Mouse (Mus musculus) midbrain, embryonic 13.5 days (tissue): ENCODE results near the gene Scube3. TPM values are rescaled to one million over a fixed set of nuclear protein-coding genes. Genes with fewer than 3 reads are reported as not detected.
A peak's percentile ranks its signal among the peaks of the same experiment; 100 is the strongest.

Source experiments
- ATAC-seq: fragments of 200-750 bp; cut with Nextera tagmentation; 2 replicates; pipeline ENCODE4 v1.8.0; 2017; ENCODE audit warnings: mild to moderate bottlenecking, moderate TSS enrichment, moderate library complexity
- H3K27ac ChIP-seq: fragments of 300-500 bp; sonication (generic); 2 replicates; pipeline ENCODE4 v1.5.1; 2015; ENCODE audit warnings: inconsistent platforms, mild to moderate bottlenecking, moderate library complexity
- H3K27me3 ChIP-seq: fragments of 300-500 bp; sonication (generic); 2 replicates; pipeline ENCODE4 v1.6.1; 2015; ENCODE audit warnings: mild to moderate bottlenecking, inconsistent platforms
- H3K36me3 ChIP-seq: fragments of 300-500 bp; sonication (generic); 2 replicates; pipeline ENCODE4 v1.6.1; 2015; ENCODE audit warnings: mild to moderate bottlenecking, inconsistent platforms
- H3K4me1 ChIP-seq: fragments of 300-500 bp; sonication (generic); replicated peaks from 2 replicates; pipeline ENCODE4 v1.6.1; 2015; ENCODE audit warnings: inconsistent platforms
- H3K4me2 ChIP-seq: fragments of 300-500 bp; sonication (generic); replicated peaks from 2 replicates; pipeline ENCODE4 v1.6.1; 2015; ENCODE audit warnings: moderate library complexity, mild to moderate bottlenecking, inconsistent platforms
- H3K4me3 ChIP-seq: fragments of 300-500 bp; sonication (generic); replicated peaks from 2 replicates; pipeline ENCODE4 v1.5.1; 2015; ENCODE audit warnings: mild to moderate bottlenecking, inconsistent platforms
- H3K9ac ChIP-seq: fragments of 300-500 bp; sonication (generic); replicated peaks from 2 replicates; pipeline ENCODE4 v1.6.1; 2015; ENCODE audit warnings: mild to moderate bottlenecking, inconsistent platforms
- H3K9me3 ChIP-seq: fragments of 300-500 bp; sonication (generic); 2 replicates; pipeline ENCODE4 v1.6.1; 2016; ENCODE audit warnings: mild to moderate bottlenecking, inconsistent platforms
- WGBS: fragments of 180-500 bp; shearing (Covaris S2); methylation state at CpG from one replicate; pipeline ENCODE4 v1.1.7; 2015; 5-methylcytosine and 5-hydroxymethylcytosine counted together
- polyA plus RNA-seq: library from polyadenylated mRNA; unstranded; fragments of >200 nt; fragmentation: Nextera tagmentation; extraction: Ambion mirVana; gene quantifications from 2 replicates; pipeline ENCODE4 v1.2.1, GENCODE M21; 2015

The Scube3 gene
- polyA plus RNA-seq, 1 experiment from 2014 or later = 6.1 TPM

GRCm38 (mm10) chr17:28154970-28155369, 13.0 kb downstream of the Scube3 start:
- no peak overlapping the region for H3K9ac ChIP-seq
- H3K27ac ChIP-seq = no peak overlapping the region
- no peak overlapping the region for H3K4me2 ChIP-seq
- no peak for ATAC-seq
- no peaks in the 10 kb centered on the region for H3K9me3 ChIP-seq
- peaks cover 17% of the 10 kb centered on the region for H3K4me1 ChIP-seq
- no peak overlapping the region for H3K4me3 ChIP-seq
- H3K27me3 ChIP-seq = no peaks in the 10 kb centered on the region
- peaks cover 58% of the 10 kb centered on the region for H3K36me3 ChIP-seq
- 87% methylated on average over 8 of the region's 8 CpGs for WGBS

GRCm38 (mm10) chr17:28160361-28160760, 18.4 kb downstream of the Scube3 start:
- Histone ChIP-seq H3K4me3 (no peak overlapping the region), H3K9me3 (no peaks in the 10 kb centered on the region), H3K27ac (no peak overlapping the region), H3K9ac (no peak overlapping the region; the same call in 1 of the 2 replicates), H3K4me2 (no peak overlapping the region), H3K36me3 (peaks cover 72% of the 10 kb centered on the region), H3K27me3 (no peaks in the 10 kb centered on the region), H3K4me1 (peaks cover 27% of the 10 kb centered on the region)
- ATAC-seq = no peak
- 39% methylated on average over 10 of the region's 10 CpGs for WGBS

DNA sequence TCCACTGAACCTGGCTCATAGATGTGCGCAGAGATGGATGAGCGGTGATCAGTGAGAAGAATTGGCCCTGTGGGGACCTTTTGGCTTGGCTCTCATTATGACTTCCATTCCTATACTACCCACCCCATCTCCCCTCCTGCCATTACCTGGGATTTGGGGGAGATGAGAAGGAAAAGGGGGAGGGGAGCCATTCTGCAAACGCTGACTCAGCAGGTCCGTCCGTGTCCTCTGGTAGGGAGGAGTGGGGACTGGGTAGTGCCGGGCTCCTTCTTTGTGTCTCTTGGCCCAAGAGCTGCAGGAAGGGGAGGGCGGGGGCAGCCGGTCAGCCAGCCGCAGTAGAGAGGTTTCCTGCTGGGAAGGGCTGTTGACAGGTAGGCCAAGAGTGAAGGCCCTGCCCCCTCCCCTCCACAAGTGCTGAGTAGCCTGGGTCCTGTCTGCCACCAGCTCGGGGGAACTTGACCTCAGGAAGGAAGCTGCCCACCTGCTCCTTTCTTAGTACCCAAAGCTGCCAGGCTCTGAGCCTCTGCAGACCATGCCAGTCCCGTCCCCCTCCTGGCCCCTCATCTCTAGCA, 19.5 kb downstream of the Scube3 start:
- Histone ChIP-seq H3K4me1 (peaks cover 27% of the 10 kb centered on the region), H3K4me2 (no peak overlapping the region), H3K9ac (no peak overlapping the region), H3K36me3 (peaks cover 72% of the 10 kb centered on the region), H3K27me3 (no peaks in the 10 kb centered on the region), H3K4me3 (no peak overlapping the region), H3K27ac (no peak overlapping the region), H3K9me3 (no peaks in the 10 kb centered on the region)
- no peak for ATAC-seq
- WGBS = 36% methylated on average over 11 of the region's 11 CpGs

DNA sequence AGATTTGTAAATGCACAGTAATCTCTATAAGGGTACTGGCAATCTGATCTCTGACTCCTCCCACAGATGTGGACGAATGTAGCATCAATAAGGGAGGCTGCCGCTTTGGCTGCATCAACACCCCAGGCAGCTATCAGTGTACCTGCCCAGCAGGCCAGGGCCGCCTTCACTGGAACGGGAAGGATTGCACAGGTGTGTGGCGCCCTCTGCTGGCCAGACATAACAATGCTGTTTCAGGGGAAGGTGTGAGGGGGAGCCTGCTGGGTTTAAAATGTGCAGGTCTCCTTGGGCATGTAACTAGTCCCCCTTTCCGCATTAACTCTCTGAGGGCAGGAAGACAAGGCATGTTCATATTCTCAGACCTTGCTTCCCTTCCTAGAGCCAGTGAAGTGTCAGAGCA, 21.7 kb downstream of the Scube3 start:
- H3K4me3 ChIP-seq = no peak overlapping the region
- no peaks in the 10 kb centered on the region for H3K27me3 ChIP-seq
- H3K36me3 ChIP-seq = peaks cover 83% of the 10 kb centered on the region
- peaks cover 16% of the 10 kb centered on the region; the same call in 1 of the 2 replicates for H3K4me1 ChIP-seq
- ATAC-seq = peak; percentile 62
- no peak overlapping the region for H3K27ac ChIP-seq
- 9% methylated on average over 6 of the region's 6 CpGs for WGBS
- no peak overlapping the region for H3K4me2 ChIP-seq
- H3K9ac ChIP-seq = no peak overlapping the region
- H3K9me3 ChIP-seq = no peaks in the 10 kb centered on the region

DNA sequence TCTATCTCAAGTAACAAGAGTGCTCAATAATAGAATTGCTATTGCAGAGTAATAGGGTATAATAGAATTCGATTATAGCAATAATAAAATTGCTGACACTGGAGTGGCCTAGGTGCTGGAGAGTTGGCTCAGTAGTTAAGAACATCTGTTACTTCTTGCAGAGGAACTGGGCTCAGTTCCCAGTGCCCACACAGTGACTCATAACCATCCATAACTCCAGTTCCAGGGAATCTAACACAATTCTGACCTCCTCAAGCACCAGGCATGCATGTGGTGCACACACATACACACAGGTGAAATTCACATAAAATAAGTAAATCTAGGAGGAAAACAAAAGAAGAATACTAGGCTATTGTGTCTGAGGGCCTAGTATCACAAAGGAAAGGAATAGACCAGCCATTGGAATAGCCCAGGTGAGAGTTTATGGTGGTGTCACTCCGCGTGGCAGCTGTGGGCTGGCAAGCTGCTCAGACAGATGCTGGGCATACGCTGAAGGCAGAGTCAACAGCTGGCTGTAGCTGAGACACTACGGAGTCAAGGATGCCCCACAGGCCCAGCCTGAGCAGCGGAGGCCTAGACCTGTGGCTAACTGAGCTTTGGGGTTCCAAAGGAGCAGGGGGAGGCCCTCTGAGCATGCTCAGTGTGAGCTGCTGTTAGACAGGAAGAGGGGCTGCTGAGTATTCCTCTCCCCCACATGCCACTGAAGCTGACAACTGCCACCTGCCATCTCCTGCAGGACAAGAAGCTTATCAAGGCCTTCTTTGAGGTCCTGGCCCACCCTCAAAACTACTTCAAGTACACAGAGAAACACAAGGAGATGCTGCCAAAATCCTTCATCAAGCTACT, 28.7 kb downstream of the Scube3 start:
- no peak overlapping the region for H3K27ac ChIP-seq
- H3K9me3 ChIP-seq = no peaks in the 10 kb centered on the region
- ATAC-seq = no peak
- no peak overlapping the region for H3K4me2 ChIP-seq
- 91% methylated on average over 6 of the region's 6 CpGs for WGBS
- no peaks in the 10 kb centered on the region for H3K27me3 ChIP-seq
- H3K4me1 ChIP-seq = peaks cover 12% of the 10 kb centered on the region
- no peak overlapping the region for H3K9ac ChIP-seq
- peaks cover 59% of the 10 kb centered on the region for H3K36me3 ChIP-seq
- H3K4me3 ChIP-seq = no peak overlapping the region

GRCm38 (mm10) chr17:28172690-28173089, 30.7 kb downstream of the Scube3 start:
- H3K27ac ChIP-seq = no peak overlapping the region
- H3K4me1 ChIP-seq = peaks cover 23% of the 10 kb centered on the region
- 0 out of 2 replicates have a peak overlapping the region, but pooled peaks have one; percentile 10 for H3K9ac ChIP-seq
- H3K4me2 ChIP-seq = no peak overlapping the region
- WGBS = 70% methylated on average over 9 of the region's 9 CpGs
- no peaks in the 10 kb centered on the region for H3K27me3 ChIP-seq
- no peak overlapping the region for H3K4me3 ChIP-seq
- ATAC-seq = no peak
- H3K9me3 ChIP-seq = no peaks in the 10 kb centered on the region
- peaks cover 39% of the 10 kb centered on the region for H3K36me3 ChIP-seq

DNA sequence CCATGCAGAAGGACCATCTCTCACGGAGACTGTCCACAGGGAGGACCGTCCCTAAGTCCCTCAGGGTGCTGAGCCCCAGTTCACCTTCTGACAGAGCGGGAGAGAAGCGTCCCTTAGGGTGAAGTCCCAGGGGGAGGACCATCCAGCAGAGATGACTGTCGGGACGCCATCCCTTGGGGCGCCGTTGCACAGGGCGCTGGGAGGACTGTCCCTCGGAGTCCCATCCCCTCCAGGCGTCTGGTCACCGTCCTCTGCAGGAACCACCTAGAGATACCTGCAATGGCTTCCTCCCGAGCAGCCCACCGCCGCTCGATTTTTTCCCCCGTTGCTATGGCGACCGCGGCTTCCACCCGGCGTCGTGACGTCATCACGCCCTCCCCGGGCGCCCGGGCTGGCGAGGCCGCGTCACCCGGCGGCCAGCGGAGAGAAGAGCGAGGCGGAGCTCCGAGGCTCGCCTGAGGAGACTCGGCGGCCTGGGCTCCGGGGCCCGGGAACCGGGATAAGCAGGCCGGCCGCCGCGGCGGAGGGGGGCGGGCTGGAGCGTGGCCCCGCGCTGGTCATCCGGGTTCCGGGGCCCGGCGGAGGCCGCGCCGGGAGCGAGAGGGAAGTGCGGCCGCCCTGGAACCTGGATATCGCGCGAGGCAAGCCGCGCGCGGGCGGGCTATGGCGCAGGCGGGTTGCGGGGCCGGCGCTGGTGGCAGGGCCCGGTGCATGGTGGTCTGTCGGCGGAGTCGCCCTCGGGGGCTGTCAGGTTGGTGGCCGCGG, 35.0 kb downstream of the Scube3 start, which contains the start of gene Zfp523:
Zfp523 (plus strand) TSS at position 355 of the 765 bp plus-strand sequence.
- H3K4me2 ChIP-seq = peak within 1 kb of the TSS; percentile 71
- H3K4me1 ChIP-seq = peaks cover 54% of the 10 kb centered on the region
- peak; percentile 90 for ATAC-seq
- H3K36me3 ChIP-seq = peaks cover 16% of the 10 kb centered on the region
- no peaks in the 10 kb centered on the region for H3K27me3 ChIP-seq
- no peaks in the 10 kb centered on the region for H3K9me3 ChIP-seq
- peak within 1 kb of the TSS; percentile 94 for H3K9ac ChIP-seq
- H3K4me3 ChIP-seq = peak within 1 kb of the TSS; percentile 84
- under 1% methylated on average over 82 of the region's 82 CpGs for WGBS
- peak within 1 kb of the TSS; percentile 95 for H3K27ac ChIP-seq

DNA sequence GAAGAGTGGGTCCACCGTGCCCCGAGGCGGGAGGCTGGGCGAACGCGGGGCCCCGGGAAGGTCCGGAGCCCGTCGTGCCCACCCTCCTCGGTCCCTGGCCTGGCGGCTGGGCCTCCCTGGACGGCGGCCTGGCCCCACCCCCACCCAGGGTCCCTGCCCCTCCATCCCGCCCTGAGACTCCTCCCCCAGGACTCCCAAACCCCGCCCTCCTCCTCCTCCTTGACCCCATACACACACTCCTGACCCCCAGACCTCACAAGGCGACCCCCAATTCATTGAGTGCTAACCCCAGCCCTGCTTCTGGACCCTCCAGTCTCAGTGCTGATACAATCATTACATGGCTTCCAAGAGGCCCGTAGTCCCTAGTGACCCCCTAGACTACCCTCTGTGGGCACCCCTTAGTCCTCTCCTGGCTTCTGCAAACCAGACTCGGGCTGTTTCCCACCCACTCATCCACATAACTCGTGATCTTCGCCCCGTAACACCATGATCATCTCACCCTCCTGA, 35.7 kb downstream of the Scube3 start:
- H3K36me3 ChIP-seq = peaks cover 16% of the 10 kb centered on the region
- H3K9me3 ChIP-seq = no peaks in the 10 kb centered on the region
- peak overlapping the region; percentile 71 for H3K4me2 ChIP-seq
- peak overlapping the region; percentile 95 for H3K27ac ChIP-seq
- peak overlapping the region; percentile 84 for H3K4me3 ChIP-seq
- WGBS = 9% methylated on average over 16 of the region's 22 CpGs
- peaks cover 52% of the 10 kb centered on the region for H3K4me1 ChIP-seq
- peak; percentile 49 for ATAC-seq
- H3K27me3 ChIP-seq = no peaks in the 10 kb centered on the region
- H3K9ac ChIP-seq = peak overlapping the region; percentile 94

- H3K9ac ChIP-seq = no peak overlapping the region
- no peak overlapping the region for H3K4me3 ChIP-seq
- no peak overlapping the region for H3K27ac ChIP-seq
- peaks cover 16% of the 10 kb centered on the region for H3K36me3 ChIP-seq
- no peak overlapping the region for H3K4me2 ChIP-seq
- 42% methylated on average over 4 of the region's 4 CpGs for WGBS
- H3K4me1 ChIP-seq = peaks cover 44% of the 10 kb centered on the region
- no peaks in the 10 kb centered on the region for H3K27me3 ChIP-seq
- ATAC-seq = no peak
- H3K9me3 ChIP-seq = no peaks in the 10 kb centered on the region
Measured at GRCm38 (mm10) chr17:28180331-28180730, 38.4 kb downstream of the Scube3 start.

DNA sequence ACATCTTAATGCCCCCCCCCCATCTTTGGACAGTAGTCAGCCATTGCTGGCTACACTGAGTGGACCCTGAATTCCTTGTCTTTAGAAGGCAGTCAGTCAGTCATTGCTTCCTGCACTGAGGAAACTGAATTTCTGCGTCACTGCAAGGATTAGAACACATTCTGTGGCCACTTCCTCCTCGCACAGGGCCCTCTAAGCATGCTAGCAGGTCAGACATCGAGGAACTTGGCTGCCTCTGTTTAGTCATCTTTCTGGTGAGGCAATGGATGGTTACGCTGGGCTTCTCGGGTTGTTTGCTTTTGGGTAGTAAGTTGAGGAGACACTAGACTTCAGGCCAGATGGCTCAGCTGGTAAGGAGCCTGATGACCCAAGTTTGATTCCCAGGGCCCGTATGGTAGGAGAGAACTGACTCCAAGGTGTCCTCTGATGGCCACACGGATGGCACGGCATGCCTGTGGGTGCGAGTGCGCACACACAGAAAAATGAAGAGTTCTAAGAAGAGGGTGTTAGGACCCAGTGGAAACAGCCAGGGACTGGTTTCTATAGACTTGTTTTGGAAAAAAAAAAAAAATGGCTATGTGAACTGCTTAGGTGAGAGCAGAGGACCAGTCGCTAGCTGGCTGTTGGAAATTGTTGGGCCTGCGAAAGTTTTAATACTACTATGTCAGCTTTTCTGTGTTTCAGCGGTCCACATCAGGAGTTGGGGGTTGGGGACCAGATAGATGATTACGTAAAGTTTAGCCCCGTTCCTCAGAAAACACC, 39.0 kb downstream of the Scube3 start:
- no peak overlapping the region for H3K4me3 ChIP-seq
- ATAC-seq = no peak
- H3K27me3 ChIP-seq = no peaks in the 10 kb centered on the region
- H3K9me3 ChIP-seq = no peaks in the 10 kb centered on the region
- no peak overlapping the region for H3K9ac ChIP-seq
- no peak overlapping the region for H3K27ac ChIP-seq
- peaks cover 16% of the 10 kb centered on the region for H3K36me3 ChIP-seq
- WGBS = 86% methylated on average over 15 of the region's 15 CpGs
- H3K4me2 ChIP-seq = no peak overlapping the region
- H3K4me1 ChIP-seq = peaks cover 39% of the 10 kb centered on the region

GRCm38 (mm10) chr17:28184971-28185638, 43.2 kb downstream of the Scube3 start:
- Histone ChIP-seq H3K4me2 (no peak overlapping the region), H3K27me3 (no peaks in the 10 kb centered on the region), H3K36me3 (peaks cover 14% of the 10 kb centered on the region), H3K9me3 (no peaks in the 10 kb centered on the region), H3K9ac (no peak overlapping the region; the same call in 1 of the 2 replicates), H3K27ac (peak overlapping the region; percentile 39; the same call in 1 of the 2 replicates), H3K4me3 (no peak overlapping the region), H3K4me1 (peaks cover 7% of the 10 kb centered on the region)
- no peak for ATAC-seq
- 88% methylated on average over 7 of the region's 7 CpGs for WGBS
